Mouse (Mus musculus): ENCODE results near the gene Tmem114. TPM values are rescaled to one million over a fixed set of nuclear protein-coding genes. Genes with fewer than 3 reads are reported as not detected.

The Tmem114 gene
- polyA plus RNA-seq, 1 experiment from 2014 or later: not detected

GRCm38 (mm10) chr16:8383396-8383795 lies 41.5 kb downstream of the Tmem114 start:
- no peaks in the 10 kb centered on the region for H3K9me3 ChIP-seq (replicated peaks; ENCODE audit: low read length)
- no peak overlapping the region for H3K27ac ChIP-seq
- DNase-seq (ENCODE audit: low spot score) (no peak), ATAC-seq (replicated peaks; ENCODE audit: low FRiP score, low read depth) (no peak)
- H3K4me1 ChIP-seq (replicated peaks; ENCODE audit: insufficient read depth, low read length): no peaks in the 10 kb centered on the region
- no peak overlapping the region for H3K4me2 ChIP-seq (ENCODE audit: low read length)
- H3K9ac ChIP-seq (ENCODE audit: low read depth, low read length): no peak overlapping the region
- H3K4me3 ChIP-seq (replicated peaks; ENCODE audit: low read depth, low read length): no peak overlapping the region
- H3K27me3 ChIP-seq (ENCODE audit: insufficient read depth, low read length): no peaks in the 10 kb centered on the region
- WGBS: 81% methylated on average over 9 of the region's 9 CpGs
- no peaks in the 10 kb centered on the region for H3K36me3 ChIP-seq (ENCODE audit: insufficient read depth, low read length)
- no peak for TF ChIP-seq CTCF (IDR thresholded peaks at IDR 0.05; ENCODE audit: low read depth)

- Histone ChIP-seq H3K27ac (no peak overlapping the region), H3K27me3 (ENCODE audit: insufficient read depth, low read length) (no peaks in the 10 kb centered on the region), H3K4me3 (replicated peaks; ENCODE audit: low read depth, low read length) (no peak overlapping the region), H3K9ac (ENCODE audit: low read depth, low read length) (no peak overlapping the region), H3K36me3 (ENCODE audit: insufficient read depth, low read length) (no peaks in the 10 kb centered on the region), H3K4me2 (ENCODE audit: low read length) (no peak overlapping the region), H3K4me1 (replicated peaks; ENCODE audit: insufficient read depth, low read length) (no peaks in the 10 kb centered on the region), H3K9me3 (replicated peaks; ENCODE audit: low read length) (no peaks in the 10 kb centered on the region)
- TF ChIP-seq CTCF (IDR thresholded peaks at IDR 0.05; ENCODE audit: low read depth): no peak
- ATAC-seq (replicated peaks; ENCODE audit: low FRiP score, low read depth) (no peak), DNase-seq (ENCODE audit: low spot score) (no peak)
- WGBS: 48% methylated on average over 3 of the region's 3 CpGs
Observed at GRCm38 (mm10) chr16:8363066-8363465, 61.9 kb downstream of the Tmem114 start.

Other genes with a start within 250 kb of the Tmem114 start
- 15.2 and 18.4 TPM in 2 replicates for gene Mettl22, start 45.7 kb upstream of the Tmem114 start, polyA plus RNA-seq (2015; fragmentation: Nextera tagmentation; extraction: Ambion mirVana)
- 33.9 and 36.6 TPM in 2 replicates for gene Abat, start 88.3 kb upstream of the Tmem114 start, polyA plus RNA-seq (2015; fragmentation: Nextera tagmentation; extraction: Ambion mirVana)
- 45.0 and 53.6 TPM in 2 replicates for gene Pmm2, start 212.5 kb upstream of the Tmem114 start, polyA plus RNA-seq (2015; fragmentation: Nextera tagmentation; extraction: Ambion mirVana)
- 13.8 and 16.0 TPM in 2 replicates for gene Tmem186, start 212.6 kb upstream of the Tmem114 start, polyA plus RNA-seq (2015; fragmentation: Nextera tagmentation; extraction: Ambion mirVana)
- 53.0 and 61.1 TPM in 2 replicates for gene Carhsp1, start 247.0 kb upstream of the Tmem114 start, polyA plus RNA-seq (2015; fragmentation: Nextera tagmentation; extraction: Ambion mirVana)